Mouse (Mus musculus) Patski (cell line): ENCODE measurements around the gene Cep97. TPM values are rescaled to one million over a fixed set of nuclear protein-coding genes. Genes with fewer than 3 reads are reported as not detected.
"Not testable (repeated sequence)": the region's sequence is repeated elsewhere in the genome, so short reads cannot be mapped to it uniquely, and the experiment has no call there.

Experiments
- ATAC-seq: fragments of 100-300 bp; one replicate; pipeline ENCODE4 v1.8.0; 2021
- CTCF ChIA-PET: fragments of 350-600 bp; sonication (Branson Sonifier 250); formaldehyde crosslinking; loops from one replicate; lab custom pipeline; 2022; ENCODE audit warnings: inconsistent platforms; lab: Charles Lee
- POLR2A ChIA-PET: fragments of 350-600 bp; sonication (Branson Sonifier 250); formaldehyde crosslinking; loops from one replicate; lab custom pipeline; 2022; ENCODE audit warnings: antibody characterized with exemption, inconsistent platforms; lab: Charles Lee
- DNase-seq: peaks from one replicate; pipeline ENCODE4 v3.0.0-alpha.2; 2011; ENCODE audit warnings: low read depth, low spot score
- H3K27me3 ChIP-seq: fragments of 371-371 bp; one replicate; pipeline ENCODE4 v1.5.1; 2021
- CTCF ChIP-seq: fragments of 100-300 bp; IDR thresholded peaks from one replicate; pipeline ENCODE4 v1.5.1; 2021
- in situ Hi-C: fragments of 300-500 bp; cut with MboI; formaldehyde crosslinking; loops from 3 replicates; pipeline ENCODE4 v1.11.1; 2018; ENCODE audit warnings: low pct_unique_long_range_greater_than_20kb, mixed read lengths
- polyA plus RNA-seq: library from polyadenylated mRNA; unstranded; gene quantifications from one replicate; pipeline ENCODE4 v1.2.3, GENCODE M21; 2021

The Cep97 gene
- polyA plus RNA-seq, 1 experiment from 2014 or later: 9.4 TPM

GRCm38 (mm10) chr16:55863832-55864231 lies 70.8 kb downstream of the Cep97 start:
- no peaks in the 10 kb centered on the region for H3K27me3 ChIP-seq
- ChIA-PET POLR2A (interaction anchor here (0.6 kb wide), 1 partner anchor 231 kb away, joined by 4 read pairs; no protein-coding TSS in a partner anchor), CTCF (interaction anchor here (0.6 to 2.9 kb wide), 10 partner anchors 9 to 388 kb away, joined by 3 to 22 read pairs (median 6); no protein-coding TSS in a partner anchor)
- DNase-seq (no peak), ATAC-seq (no peak)
- in situ Hi-C loops: loop anchor here (5.0 to 10.0 kb wide), 2 partner anchors 387 to 719 kb away; no protein-coding TSS in a partner anchor
- TF ChIP-seq CTCF: no peak

DNA sequence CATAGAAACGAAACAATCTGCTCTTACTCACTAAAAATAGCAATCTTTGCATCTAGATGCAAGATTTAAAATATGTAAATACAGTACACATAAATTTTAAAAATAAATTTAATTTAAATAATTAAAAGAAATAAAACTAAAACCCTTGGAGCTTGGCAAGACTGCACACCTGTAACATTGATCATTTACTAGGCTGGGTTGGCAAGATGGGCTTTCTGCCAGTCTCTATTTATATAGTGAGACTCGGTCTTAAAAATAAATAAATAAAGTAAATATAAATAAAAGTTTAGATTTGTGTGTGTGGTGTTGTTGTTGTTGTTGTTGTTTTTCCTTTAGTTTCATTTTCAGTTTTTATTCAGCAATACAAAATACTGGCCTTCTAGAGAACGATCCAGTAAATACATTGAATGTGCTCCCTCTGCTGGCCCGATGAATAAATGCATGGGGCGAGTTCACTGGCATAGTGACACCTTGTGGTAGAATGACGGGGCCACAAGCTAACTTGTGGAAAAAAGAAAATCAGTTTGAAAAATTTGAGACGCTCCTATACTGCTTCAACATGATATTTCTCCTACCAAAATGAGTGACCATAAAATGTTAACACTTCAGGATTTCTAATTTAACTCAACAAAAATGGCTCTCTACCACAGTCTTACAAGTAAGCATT lies 71.4 kb downstream of the Cep97 start:
- in situ Hi-C loops: loop anchor here (5.0 to 10.0 kb wide), 2 partner anchors 386 to 718 kb away; no protein-coding TSS in a partner anchor
- ATAC-seq (peak; percentile 65), DNase-seq (peak; percentile 37)
- POLR2A ChIA-PET: interaction anchor here (0.6 kb wide), 1 partner anchor 231 kb away, joined by 4 read pairs; no protein-coding TSS in a partner anchor
- H3K27me3 ChIP-seq: no peaks in the 10 kb centered on the region
- CTCF ChIA-PET: interaction anchor here (0.6 to 2.9 kb wide), 11 partner anchors 9 to 387 kb away, joined by 3 to 22 read pairs (median 5); no protein-coding TSS in a partner anchor
- peak; percentile 98 for TF ChIP-seq CTCF

GRCm38 (mm10) chr16:55861104-55861503 lies 73.6 kb downstream of the Cep97 start:
- H3K27me3 ChIP-seq: no peaks in the 10 kb centered on the region
- ChIA-PET POLR2A (no interaction called here), CTCF (interaction anchor here (1.9 to 2.9 kb wide), 3 partner anchors 381 to 385 kb away, joined by 9 to 22 read pairs (median 18); no protein-coding TSS in a partner anchor)
- in situ Hi-C loops: loop anchor here (5.0 to 10.0 kb wide), 2 partner anchors 384 to 716 kb away; no protein-coding TSS in a partner anchor
- no peak for ATAC-seq
- DNase-seq: no peak
- no peak for TF ChIP-seq CTCF

DNA sequence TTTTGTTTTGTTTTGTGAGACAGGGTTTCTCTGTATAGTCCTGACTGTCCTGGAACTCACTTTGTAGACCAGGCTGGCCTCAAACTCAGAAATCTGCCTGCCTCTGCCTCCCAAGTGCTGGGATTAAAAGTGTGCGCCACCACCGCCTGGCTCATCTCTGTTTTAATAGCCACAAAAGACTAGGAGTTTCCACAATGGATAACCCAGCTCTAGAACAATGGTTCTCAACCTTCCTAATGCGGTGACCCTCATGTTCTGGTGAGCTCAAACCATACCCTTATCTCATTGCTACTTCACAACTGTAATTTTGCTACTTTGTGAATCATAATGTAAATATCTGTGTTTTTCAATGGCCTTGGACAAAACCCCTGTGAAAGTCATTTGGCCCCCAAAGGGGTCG lies 75.2 kb downstream of the Cep97 start:
- ATAC-seq, H3K27me3 ChIP-seq, DNase-seq, POLR2A ChIA-PET, in situ Hi-C loops: not testable (repeated sequence)
- CTCF ChIA-PET: interaction anchor here (1.3 to 3.1 kb wide), 4 partner anchors 338 to 382 kb away, joined by 4 to 10 read pairs (median 7); no protein-coding TSS in a partner anchor

DNA sequence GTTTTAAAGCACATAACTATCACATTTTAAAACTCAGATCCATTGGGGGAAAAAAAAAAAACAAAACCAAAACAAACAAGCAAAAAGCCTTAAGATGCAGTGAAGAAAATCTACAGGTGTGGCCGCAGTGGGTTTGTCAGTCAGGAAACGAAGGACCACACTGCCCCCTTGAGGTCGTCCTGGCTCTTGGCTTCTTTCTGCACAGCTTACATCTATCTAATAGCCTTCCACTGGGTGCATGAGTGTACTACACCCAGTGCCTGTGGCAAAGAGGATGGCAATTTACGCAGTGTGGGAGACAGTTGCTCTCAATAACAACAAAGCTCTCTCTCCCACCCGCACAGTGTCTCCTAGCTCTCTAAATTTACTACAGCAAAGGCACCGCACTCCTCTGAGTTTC lies 76.2 kb downstream of the Cep97 start:
- ATAC-seq (peak; percentile 79), DNase-seq (no peak)
- in situ Hi-C loops: no loop called here
- TF ChIP-seq CTCF: peak; percentile 81
- no peaks in the 10 kb centered on the region for H3K27me3 ChIP-seq
- CTCF ChIA-PET: interaction anchor here (1.3 to 3.1 kb wide), 5 partner anchors 337 to 384 kb away, joined by 3 to 10 read pairs (median 5); no protein-coding TSS in a partner anchor
- POLR2A ChIA-PET: no interaction called here

DNA sequence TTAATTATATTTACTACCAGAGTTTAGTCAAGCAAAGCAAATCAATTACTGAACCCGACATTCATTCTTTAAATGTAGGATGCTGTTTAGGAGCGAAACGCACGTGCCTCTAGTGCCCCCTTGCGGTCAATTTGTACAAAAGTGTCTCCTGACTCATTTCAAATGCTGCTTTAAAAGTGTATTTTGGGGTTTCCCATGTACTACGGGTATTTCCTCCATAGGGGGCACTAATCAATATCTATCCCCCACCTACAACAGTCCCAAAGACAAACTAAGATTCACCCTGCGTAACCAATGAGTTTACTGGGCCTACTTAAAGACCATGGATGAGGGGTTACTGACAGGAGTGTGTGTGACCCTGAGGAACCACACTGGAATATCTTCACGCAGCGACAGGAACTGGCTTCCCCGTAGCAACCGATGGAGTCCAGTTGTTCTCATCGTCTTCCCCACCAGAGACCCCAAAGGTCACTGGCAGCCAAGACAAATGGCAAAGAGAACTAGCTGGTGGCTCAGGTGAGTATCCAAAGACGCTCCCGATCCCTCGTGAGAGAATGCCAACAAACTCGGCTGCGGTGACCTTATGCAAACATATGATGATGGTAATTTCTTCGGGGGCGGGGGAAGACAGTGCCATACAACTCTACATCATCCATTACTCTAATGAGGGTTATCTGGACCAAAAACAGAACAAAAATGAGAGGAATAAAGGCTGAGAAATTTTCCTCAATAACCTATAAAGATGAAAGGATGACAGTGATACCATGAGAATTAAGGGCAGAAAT lies 81.5 kb downstream of the Cep97 start:
- ChIA-PET POLR2A (no interaction called here), CTCF (interaction anchor here (0.8 to 2.3 kb wide), 7 partner anchors 9 to 371 kb away, joined by 3 to 23 read pairs (median 5); no protein-coding TSS in a partner anchor)
- ATAC-seq (peak; percentile 57), DNase-seq (peak; percentile 51)
- in situ Hi-C loops: no loop called here
- H3K27me3 ChIP-seq: no peaks in the 10 kb centered on the region
- peak; percentile 81 for TF ChIP-seq CTCF

GRCm38 (mm10) chr16:55852515-55852914 lies 82.1 kb downstream of the Cep97 start:
- ChIA-PET CTCF (interaction anchor here (0.8 to 2.3 kb wide), 6 partner anchors 8 to 371 kb away, joined by 3 to 23 read pairs (median 5); no protein-coding TSS in a partner anchor), POLR2A (no interaction called here)
- ATAC-seq (no peak), DNase-seq (no peak)
- in situ Hi-C loops: no loop called here
- no peak for TF ChIP-seq CTCF
- H3K27me3 ChIP-seq: no peaks in the 10 kb centered on the region

DNA sequence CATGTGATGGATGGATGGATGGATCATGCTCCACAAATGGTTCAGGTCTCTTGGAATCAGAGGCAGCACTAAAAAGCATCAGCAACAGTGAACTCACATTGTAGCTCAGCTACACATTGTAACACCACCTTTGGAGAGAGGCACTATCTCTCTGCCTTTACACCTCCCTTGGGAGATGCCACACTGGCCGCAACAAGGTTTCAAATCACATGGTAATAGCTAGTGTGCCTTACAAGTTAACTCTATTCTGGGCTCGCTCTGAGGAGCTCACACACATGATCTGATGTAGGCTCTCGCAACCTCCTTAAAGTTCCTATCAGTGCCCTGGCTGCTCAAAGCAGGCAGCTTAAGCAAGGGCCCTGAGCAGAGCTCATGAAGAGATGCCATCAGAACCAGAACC lies 84.2 kb downstream of the Cep97 start:
- TF ChIP-seq CTCF: no peak
- DNase-seq (no peak), ATAC-seq (no peak)
- POLR2A ChIA-PET: no interaction called here
- in situ Hi-C loops: no loop called here
- no peaks in the 10 kb centered on the region for H3K27me3 ChIP-seq
- CTCF ChIA-PET: interaction anchor here (0.9 to 2.9 kb wide), 7 partner anchors 9 to 373 kb away, joined by 3 to 11 read pairs (median 3); no protein-coding TSS in a partner anchor

Other genes starting within 250 kb of the Cep97 start
- gene Nfkbiz, start 96.0 kb downstream of the Cep97 start, polyA plus RNA-seq: 94.5 TPM
- gene Nxpe3, start 39.6 kb downstream of the Cep97 start, polyA plus RNA-seq: 3.5 TPM
- 905 TPM for gene Rpl24, start 31.4 kb upstream of the Cep97 start, polyA plus RNA-seq
- gene Zbtb11, start 39.0 kb upstream of the Cep97 start, polyA plus RNA-seq: 13.6 TPM
- 96.6 TPM for gene Pcnp, start 94.9 kb upstream of the Cep97 start, polyA plus RNA-seq
- gene Trmt10c, start 103.0 kb upstream of the Cep97 start, polyA plus RNA-seq: 17.9 TPM
- gene Senp7, start 113.5 kb upstream of the Cep97 start, polyA plus RNA-seq: 22.8 TPM